Mouse (Mus musculus) small intestine, adult 10 weeks (tissue): ENCODE results near the gene Rbm47. TPM values are rescaled to one million over a fixed set of nuclear protein-coding genes. Genes with fewer than 3 reads are reported as not detected.

Source experiments
- polyA plus RNA-seq: library from polyadenylated mRNA; stranded (reverse); fragments of 350-450 nt; fragmentation: Illumina TruSeq; extraction: RNeasy Lipid Tissue Mini Kit (QIAGEN cat#74804); gene quantifications from one replicate; pipeline ENCODE4 v1.2.3, GENCODE M21; 2014; ENCODE audit warnings: low replicate concordance

Rbm47 gene
- polyA plus RNA-seq, result 100 TPM

GRCm38 (mm10) chr5:66173018-66173417 lies at the start of gene Rbm47:
Gene Rbm47 (minus strand): TSS chr5:66173118.

GRCm38 (mm10) chr5:66004134-66004925 lies 168.6 kb downstream of the Rbm47 start, which contains the start of gene 9130230L23Rik:
Gene 9130230L23Rik (minus strand): TSS chr5:66004285.

Other genes with a start within 250 kb of the Rbm47 start
- not detected for gene Chrna9, start 238.2 kb downstream of the Rbm47 start, polyA plus RNA-seq
- gene 9130230L23Rik, start 168.8 kb downstream of the Rbm47 start, polyA plus RNA-seq, result 20.3 TPM
- gene Nsun7, start 86.8 kb upstream of the Rbm47 start, polyA plus RNA-seq, result not detected